Comparison of ENCODE assay signal across 9 mouse cellular contexts in the genomic region with DNA sequence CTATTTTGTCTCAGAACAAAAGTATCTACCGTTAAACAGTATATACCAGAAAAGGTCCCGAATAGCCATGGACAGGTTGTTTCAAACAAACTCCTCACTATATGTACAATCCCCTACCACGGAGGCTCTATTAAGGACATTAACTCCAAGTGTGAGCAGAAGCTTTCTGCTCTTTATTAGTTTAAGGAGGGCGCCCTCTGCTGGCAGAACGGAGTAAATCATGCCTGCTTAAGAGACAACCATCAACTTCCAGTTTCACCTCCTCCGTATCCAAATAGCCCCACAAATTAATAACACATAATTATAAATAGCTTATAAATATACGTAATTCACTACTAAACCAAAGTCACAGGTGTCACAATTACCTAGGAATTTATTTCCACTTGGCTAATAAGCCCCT.
DNase-seq lines count a peak whose midpoint lies in the region; ATAC-seq lines count a peak whose summit lies in the region.
"Had no signal": no experiment of that assay in that cellular context is flagged by ENCODE, and none has a peak within 500 bp of the region (broad histone marks: within the 10 kb centered on the region; RNA-seq: fewer than 3 reads in every experiment).

No protein-coding gene starts in this region.

- no peaks in the 10 kb centered on the region for H3K9me3 ChIP-seq in midbrain, embryonic 14.5 days (ENCODE audit: control insufficient read depth, low read length)
- no peaks in the 10 kb centered on the region for H3K9me3 ChIP-seq in midbrain, embryonic 16.5 days (replicated peaks; ENCODE audit: control insufficient read depth, low read length, poor library complexity, severe bottlenecking)
- no peaks in the 10 kb centered on the region for H3K9me3 ChIP-seq in liver, embryonic 13.5 days (replicated peaks)
- H3K9me3 ChIP-seq: limb, embryonic 13.5 days had no signal

- 0 out of 2 replicates have a peak, but pooled peaks cover 1% of the 10 kb centered on the region for H3K36me3 ChIP-seq in midbrain, embryonic 14.5 days (ENCODE audit: control insufficient read depth, insufficient read depth, low read length)
- H3K36me3 ChIP-seq in midbrain, embryonic 16.5 days (ENCODE audit: control insufficient read depth, insufficient read depth, low read length), result no peaks in the 10 kb centered on the region
- H3K36me3 ChIP-seq in liver, embryonic 13.5 days, result peaks cover 17% of the 10 kb centered on the region

- 5% methylated on average over 7 of the region's 7 CpGs for WGBS in midbrain, embryonic 14.5 days
- WGBS in midbrain, embryonic 16.5 days, result 2% methylated on average over 7 of the region's 7 CpGs
- WGBS in liver, embryonic 13.5 days (ENCODE audit: insufficient replicate concordance), result 5% methylated on average over 7 of the region's 7 CpGs

- H3K4me3 ChIP-seq in midbrain, embryonic 14.5 days (replicated peaks; ENCODE audit: low read depth, low read length), result no peak overlapping the region
- H3K4me3 ChIP-seq in midbrain, embryonic 16.5 days (ENCODE audit: low read depth, low read length), result no peak overlapping the region
- no peak overlapping the region for H3K4me3 ChIP-seq in liver, embryonic 13.5 days (replicated peaks)

- no peak for ATAC-seq in midbrain, embryonic 14.5 days (ENCODE audit: low FRiP score, low TSS enrichment)
- no peak for ATAC-seq in midbrain, embryonic 16.5 days
- no peak for ATAC-seq in liver, embryonic 13.5 days (ENCODE audit: low read depth)

- no peak overlapping the region for H3K27ac ChIP-seq in midbrain, embryonic 14.5 days (replicated peaks; ENCODE audit: low read depth, low read length)
- H3K27ac ChIP-seq in midbrain, embryonic 16.5 days (ENCODE audit: low read length), result no peak overlapping the region
- H3K27ac ChIP-seq in liver, embryonic 13.5 days, result peak overlapping the region; percentile 92; the same call in 1 of the 2 replicates

- no peaks in the 10 kb centered on the region for H3K27me3 ChIP-seq in midbrain, embryonic 14.5 days (ENCODE audit: control insufficient read depth, insufficient read depth, low read length)
- H3K27me3 ChIP-seq in midbrain, embryonic 16.5 days (ENCODE audit: control insufficient read depth, insufficient read depth, low read depth, low read length), result no peaks in the 10 kb centered on the region
- H3K27me3 ChIP-seq in liver, embryonic 13.5 days, result no peaks in the 10 kb centered on the region

- no peak overlapping the region for H3K4me2 ChIP-seq in midbrain, embryonic 14.5 days (ENCODE audit: low read length)
- no peak overlapping the region for H3K4me2 ChIP-seq in midbrain, embryonic 16.5 days (ENCODE audit: low read length)
- no peak overlapping the region for H3K4me2 ChIP-seq in liver, embryonic 13.5 days

- DNase-seq in midbrain, embryonic 14.5 days, result peak; percentile 97
- peak; percentile 87 for DNase-seq in c-Kit-positive CD71-positive TER-119-negative erythroid progenitor cells, embryonic 14.5 days (ENCODE audit: low read depth)
- DNase-seq in frontal cortex, postnatal 25 days (ENCODE audit: low spot score in 2 of 2), result peak; percentile 88 to 89
- DNase-seq in kidney, postnatal 25 days, result peak; percentile 91 to 97
- DNase-seq in liver, embryonic 13.5 days, result peak; percentile 73
- DNase-seq in retina, postnatal 1 day, result peak; percentile 89
- peak; percentile 73 to 86 for DNase-seq in urinary bladder, adult 18-20 months (ENCODE audit: low spot score in 2 of 2)

- no peak overlapping the region for H3K9ac ChIP-seq in midbrain, embryonic 14.5 days (replicated peaks; ENCODE audit: low read length)
- H3K9ac ChIP-seq in midbrain, embryonic 16.5 days (ENCODE audit: low read depth, low read length), result no peak overlapping the region
- no peak overlapping the region for H3K9ac ChIP-seq in liver, embryonic 13.5 days

- H3K4me1 ChIP-seq in midbrain, embryonic 14.5 days (ENCODE audit: control insufficient read depth, insufficient read depth, low read length), result peaks cover 37% of the 10 kb centered on the region
- peaks cover 48% of the 10 kb centered on the region for H3K4me1 ChIP-seq in midbrain, embryonic 16.5 days (ENCODE audit: control insufficient read depth, insufficient read depth, low read length)
- H3K4me1 ChIP-seq in liver, embryonic 13.5 days (replicated peaks), result peaks cover 52% of the 10 kb centered on the region
